Mouse (Mus musculus) embryonic stem cell, embryonic (primary cell): ENCODE results near the gene Kcnk15.

Experiments
- CTCF ChIA-PET, 4 experiments: fragments of 300-600 bp in 2 of 4; fragments of 350-600 bp in 2 of 4; sonication (Branson Sonifier 250); formaldehyde crosslinking; loops; one replicate each; lab custom pipeline; 2022; ENCODE audit warnings: inconsistent platforms in 2 of 4; lab: Charles Lee
- POLR2A ChIA-PET, 4 experiments: fragments of 300-600 bp in 2 of 4; fragments of 350-600 bp in 2 of 4; sonication (Branson Sonifier 250); formaldehyde crosslinking; loops; one replicate each; lab custom pipeline; 2022; ENCODE audit warnings: antibody characterized with exemption in 4 of 4, inconsistent platforms in 1 of 4; lab: Charles Lee

Gene Kcnk15

DNA sequence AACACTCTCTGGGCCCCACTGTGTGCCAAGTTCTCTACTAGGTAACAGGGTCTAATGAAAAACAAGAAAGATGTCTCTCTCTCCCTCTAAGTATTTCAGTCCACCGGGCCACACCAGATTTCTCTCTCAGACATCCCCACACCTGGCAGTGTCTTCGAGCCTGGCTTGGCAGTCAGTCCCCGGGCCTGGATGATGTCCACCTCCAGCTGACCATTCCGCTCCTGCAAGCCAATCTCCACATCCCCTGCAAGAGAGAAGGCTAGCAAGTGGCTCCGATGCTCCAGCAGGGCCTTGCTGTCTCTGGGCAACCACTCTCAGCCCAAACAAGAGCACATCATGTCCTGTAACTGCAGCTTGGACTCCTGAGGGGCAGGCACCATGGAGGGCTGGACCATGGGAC, 11.9 kb downstream of the Kcnk15 start:
- CTCF ChIA-PET: no interaction called here

GRCm38 (mm10) chr2:163866061-163866460, 12.6 kb downstream of the Kcnk15 start:
- POLR2A ChIA-PET: no interaction called here
- CTCF ChIA-PET: interaction anchor here in 1 of 4 experiments (1.2 kb wide), 1 partner anchor 8 kb away, joined by 3 read pairs; no protein-coding TSS in a partner anchor

More for the DNA sequence above, 11.9 kb downstream of the Kcnk15 start:
- POLR2A ChIA-PET: no interaction called here

- CTCF ChIA-PET: interaction anchor here in 2 of 4 experiments (0.8 to 1.1 kb wide), 4 partner anchors 11 to 82 kb away, joined by 3 to 4 read pairs (median 4); no protein-coding TSS in a partner anchor
- POLR2A ChIA-PET: interaction anchor here in 1 of 4 experiments (0.5 kb wide), 1 partner anchor 663 kb away, joined by 4 read pairs; no protein-coding TSS in a partner anchor
These were observed 16.3 kb downstream of the Kcnk15 start for GRCm38 (mm10) chr2:163869783-163870182.

GRCm38 (mm10) chr2:163871266-163871665, 17.8 kb downstream of the Kcnk15 start:
- ChIA-PET CTCF (interaction anchor here in 2 of 4 experiments (0.6 to 1.1 kb wide), 4 partner anchors 9 to 600 kb away, joined by 3 to 4 read pairs (median 3); no protein-coding TSS in a partner anchor), POLR2A (no interaction called here)

GRCm38 (mm10) chr2:163871906-163872305, 18.5 kb downstream of the Kcnk15 start:
- ChIA-PET POLR2A (no interaction called here), CTCF (interaction anchor here in 3 of 4 experiments (0.6 to 1.4 kb wide), 5 partner anchors 8 to 601 kb away, joined by 3 to 4 read pairs (median 3); no protein-coding TSS in a partner anchor)

- POLR2A ChIA-PET: interaction anchor here in 1 of 4 experiments (1.5 kb wide), 1 partner anchor 39 kb away, joined by 3 read pairs; no protein-coding TSS in a partner anchor
- CTCF ChIA-PET: interaction anchor here (0.5 to 1.4 kb wide), 4 partner anchors 16 to 38 kb away, joined by 3 to 9 read pairs (median 4); no protein-coding TSS in a partner anchor
These were observed 21.4 kb downstream of the Kcnk15 start for GRCm38 (mm10) chr2:163874877-163875276.

DNA sequence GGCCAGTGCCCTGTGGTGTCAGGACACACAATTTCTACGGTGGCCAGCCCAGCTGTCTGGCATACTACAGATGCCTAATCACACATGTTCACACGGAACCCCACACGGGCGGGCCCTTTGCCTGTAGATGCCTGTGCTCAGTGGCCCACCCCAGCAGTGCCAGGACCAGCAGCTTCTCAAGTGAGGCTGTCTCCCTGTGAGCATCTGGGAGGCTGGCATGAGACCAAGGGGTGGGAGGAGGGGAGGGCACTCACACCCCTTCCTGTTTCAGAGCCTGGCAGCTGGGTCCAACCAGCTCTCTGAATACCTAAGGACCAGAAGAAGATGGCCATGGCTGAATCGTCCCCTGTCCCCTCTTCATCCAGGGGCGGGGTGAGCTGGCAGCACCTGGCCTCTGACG, 22.0 kb downstream of the Kcnk15 start:
- ChIA-PET POLR2A (interaction anchor here in 1 of 4 experiments (1.5 kb wide), 1 partner anchor 39 kb away, joined by 3 read pairs; no protein-coding TSS in a partner anchor), CTCF (interaction anchor here in 3 of 4 experiments (0.5 to 1.4 kb wide), 4 partner anchors 17 to 982 kb away, joined by 3 to 9 read pairs (median 4); no protein-coding TSS in a partner anchor)

DNA sequence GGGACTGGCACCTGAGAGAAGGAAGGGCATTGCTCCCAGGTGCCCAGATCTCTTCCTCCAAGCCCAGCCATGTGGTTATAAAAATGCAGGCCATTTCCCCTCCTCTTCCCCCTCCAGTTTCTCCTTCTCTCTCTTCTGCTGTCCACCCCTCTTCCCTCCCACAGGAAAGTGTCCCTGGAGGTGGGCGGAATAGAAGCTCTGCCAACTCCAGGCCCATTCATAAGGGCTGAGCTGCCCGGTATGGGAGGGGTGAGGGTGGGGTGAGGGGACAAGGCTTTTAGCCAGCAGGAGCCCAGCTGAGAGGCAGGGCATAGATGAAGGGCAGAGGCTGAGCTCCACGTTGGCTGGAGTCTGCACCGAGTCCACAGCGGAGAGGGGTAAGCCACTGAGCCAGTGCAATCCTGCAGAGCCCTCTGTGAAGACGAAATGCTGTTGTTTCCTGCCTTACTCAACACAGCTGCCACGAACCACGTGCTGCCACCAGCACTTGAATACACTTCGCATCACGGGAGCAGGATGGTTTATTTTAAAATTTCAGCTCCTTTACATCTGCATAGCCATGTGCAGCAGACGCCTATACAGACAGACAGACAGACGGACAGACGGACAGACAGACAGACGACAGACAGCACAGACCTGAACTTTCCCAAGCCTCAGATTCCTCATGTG, 23.5 kb downstream of the Kcnk15 start:
- ChIA-PET CTCF (interaction anchor here in 2 of 4 experiments (0.7 to 1.5 kb wide), 2 partner anchors 39 to 512 kb away, joined by 3 to 4 read pairs; partner anchors contain the start of gene Slpi (in 1 of the 2)), POLR2A (interaction anchor here in 2 of 4 experiments (0.5 kb wide), 2 partner anchors 25 to 141 kb away, joined by 3 read pairs; no protein-coding TSS in a partner anchor)

DNA sequence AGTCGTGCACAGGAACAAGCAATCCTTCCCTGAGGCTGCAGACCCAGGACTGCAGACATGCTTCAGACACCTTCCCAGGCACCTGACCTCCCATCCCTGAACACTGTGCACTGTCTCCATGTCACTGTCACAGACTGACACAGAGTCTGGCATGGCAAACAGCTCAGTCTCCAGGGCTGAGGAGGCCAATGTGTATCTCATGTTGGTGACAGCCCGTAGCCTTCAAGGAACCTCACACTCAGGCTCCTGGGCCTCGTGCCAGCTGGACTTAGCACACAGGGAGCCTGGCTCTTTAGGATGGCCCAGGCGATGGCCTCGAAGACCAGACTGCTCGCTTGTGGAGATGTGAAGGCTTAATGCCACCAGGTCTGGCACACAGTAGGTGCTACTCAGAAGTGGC, 27.4 kb downstream of the Kcnk15 start:
- POLR2A ChIA-PET: no interaction called here
- CTCF ChIA-PET: interaction anchor here in 2 of 4 experiments (0.6 to 1.1 kb wide), 2 partner anchors 60 to 94 kb away, joined by 4 to 6 read pairs; no protein-coding TSS in a partner anchor

- POLR2A ChIA-PET: interaction anchor here in 2 of 4 experiments (0.6 to 1.1 kb wide), 4 partner anchors 10 to 774 kb away, joined by 3 read pairs; no protein-coding TSS in a partner anchor
- CTCF ChIA-PET: interaction anchor here in 2 of 4 experiments (0.5 to 1.0 kb wide), 3 partner anchors 24 to 1245 kb away, joined by 3 read pairs; no protein-coding TSS in a partner anchor
These were observed 29.6 kb downstream of the Kcnk15 start for GRCm38 (mm10) chr2:163882859-163883652.

GRCm38 (mm10) chr2:163889411-163889810, 36.0 kb downstream of the Kcnk15 start:
- ChIA-PET POLR2A (no interaction called here), CTCF (no interaction called here)

DNA sequence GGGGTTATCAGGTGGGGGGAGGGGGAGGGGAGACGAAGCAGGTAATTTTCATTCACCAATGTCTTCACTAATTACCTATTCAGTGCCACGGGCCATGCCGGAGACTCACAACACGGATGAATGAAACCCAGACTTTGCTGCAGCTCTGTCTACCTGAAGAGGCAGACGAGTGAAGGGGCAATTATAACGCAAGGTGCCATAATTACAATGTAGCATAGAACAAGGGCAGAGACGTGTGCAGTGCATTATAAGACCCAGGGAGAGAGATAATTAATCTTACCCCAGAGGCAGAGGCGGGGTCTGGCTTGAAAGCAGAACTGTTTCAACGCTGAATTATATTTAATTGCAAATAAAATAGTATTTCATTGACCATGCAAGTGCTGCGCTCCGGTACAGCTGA, 37.1 kb downstream of the Kcnk15 start:
- ChIA-PET POLR2A (interaction anchor here in 1 of 4 experiments (0.6 kb wide), 1 partner anchor 211 kb away, joined by 3 read pairs; no protein-coding TSS in a partner anchor), CTCF (no interaction called here)

- CTCF ChIA-PET: interaction anchor here in 1 of 4 experiments (0.7 kb wide), 1 partner anchor 55 kb away, joined by 3 read pairs; no protein-coding TSS in a partner anchor
These were observed 37.8 kb downstream of the Kcnk15 start for GRCm38 (mm10) chr2:163891271-163891670.

GRCm38 (mm10) chr2:163893446-163894370, 40.3 kb downstream of the Kcnk15 start:
- CTCF ChIA-PET: interaction anchor here in 2 of 4 experiments (0.6 to 1.0 kb wide), 4 partner anchors 29 to 359 kb away, joined by 3 to 4 read pairs (median 3); no protein-coding TSS in a partner anchor
- POLR2A ChIA-PET: interaction anchor here (0.5 to 1.4 kb wide), 7 partner anchors 10 to 102 kb away, joined by 3 to 7 read pairs (median 3); partner anchors contain the start of gene Kcnk15 (in 1 of the 4)

More at GRCm38 (mm10) chr2:163891271-163891670, 37.8 kb downstream of the Kcnk15 start:
- POLR2A ChIA-PET: no interaction called here

GRCm38 (mm10) chr2:163895156-163895555, 41.7 kb downstream of the Kcnk15 start:
- POLR2A ChIA-PET: interaction anchor here in 1 of 4 experiments (0.7 to 1.1 kb wide), 2 partner anchors 18 to 65 kb away, joined by 3 read pairs; no protein-coding TSS in a partner anchor
- CTCF ChIA-PET: no interaction called here

DNA sequence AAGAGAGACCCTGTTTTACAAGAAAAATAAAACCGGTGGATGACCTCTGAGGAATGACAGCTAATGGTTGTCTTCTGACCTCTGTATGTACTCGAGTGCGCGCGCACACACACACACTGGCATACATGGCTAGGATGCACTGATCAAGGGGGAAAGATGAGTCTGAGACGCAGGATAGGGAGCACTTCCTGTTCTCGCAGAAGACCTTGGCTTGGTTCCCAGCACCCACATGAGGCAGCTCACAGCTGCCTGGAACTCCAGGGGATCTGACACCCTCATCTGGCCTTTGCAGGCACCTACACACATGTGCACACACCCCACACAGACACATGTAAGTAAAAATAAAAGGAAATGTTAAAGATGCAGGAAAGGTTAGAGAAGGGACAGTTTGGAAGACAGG, 43.6 kb downstream of the Kcnk15 start:
- CTCF ChIA-PET: no interaction called here
- POLR2A ChIA-PET: interaction anchor here in 1 of 4 experiments (0.9 kb wide), 1 partner anchor 17 kb away, joined by 3 read pairs; no protein-coding TSS in a partner anchor

DNA sequence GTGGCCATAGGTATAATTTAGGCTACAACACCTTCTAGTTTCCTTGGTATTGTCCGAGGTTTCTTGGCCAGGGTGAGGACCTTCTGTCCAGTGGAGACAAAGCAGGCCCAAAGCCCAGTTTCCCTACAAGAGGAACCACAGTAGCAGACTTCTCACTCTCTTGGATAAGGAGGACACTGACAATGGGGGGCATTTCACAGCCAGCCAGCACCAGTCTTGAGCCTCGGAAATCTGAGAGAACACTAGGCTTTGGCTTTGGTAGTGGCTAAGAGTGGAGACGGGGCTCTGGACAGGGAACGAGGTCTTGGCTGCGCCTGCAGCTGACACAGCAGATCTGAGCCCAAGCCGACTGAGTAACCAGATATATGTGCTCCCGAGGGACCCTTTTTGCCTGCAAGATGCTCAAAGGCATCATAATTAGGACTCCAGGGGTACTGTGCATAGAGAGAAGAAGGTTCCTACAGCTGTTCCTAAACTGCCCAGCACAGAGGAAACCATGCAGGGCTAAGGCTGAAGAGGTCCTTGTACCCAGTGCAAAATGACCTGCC, 44.6 kb downstream of the Kcnk15 start:
- ChIA-PET POLR2A (no interaction called here), CTCF (interaction anchor here in 1 of 4 experiments (0.5 kb wide), 1 partner anchor 60 kb away, joined by 3 read pairs; no protein-coding TSS in a partner anchor)
